Mouse (Mus musculus) adrenal gland, postnatal 10 days (tissue): ENCODE results near the gene Pard6a. TPM values are rescaled to one million over a fixed set of nuclear protein-coding genes. Genes with fewer than 3 reads are reported as not detected.

Experiments
- total RNA-seq, 2 experiments: library from RNA; stranded (reverse); gene quantifications; 2 replicates each; pipeline ENCODE4 v1.2.3; 2021

The Pard6a gene
- total RNA-seq, 2 experiments from 2014 or later, result 9.1 to 12.6 TPM

Other genes starting within 250 kb of the Pard6a start
- gene Tppp3, start 229.6 kb upstream of the Pard6a start, total RNA-seq, result 100 to 1,000 TPM in 1 of 2 experiments, 10 to 100 TPM in 1; 67.9 to 106 TPM
- gene Zdhhc1, start 204.2 kb upstream of the Pard6a start, total RNA-seq, result 10 to 100 TPM; 15.1 to 18.4 TPM
- 1 to 10 TPM; 1.9 to 2.5 TPM for gene Hsd11b2, start 182.4 kb upstream of the Pard6a start, total RNA-seq
- gene Atp6v0d1, start 135.1 kb upstream of the Pard6a start, total RNA-seq, result 10 to 100 TPM; 92.8 to 94.0 TPM
- gene Ripor1, start 95.9 kb upstream of the Pard6a start, total RNA-seq, result 10 to 100 TPM; 30.4 to 34.5 TPM
- gene Ctcf, start 64.6 kb upstream of the Pard6a start, total RNA-seq, result 10 to 100 TPM; 53.0 to 62.3 TPM
- gene Agrp, start 63.8 kb upstream of the Pard6a start, total RNA-seq, result 1 to 10 TPM in 1 of 2 experiments, under 1 TPM in 1; 0.97 to 1.3 TPM
- 1 to 10 TPM; 3.6 to 4.5 TPM for gene Carmil2, start 14.9 kb upstream of the Pard6a start, total RNA-seq
- gene Acd, start within 50 bp of the Pard6a start, total RNA-seq, result 10 to 100 TPM; 27.9 to 28.2 TPM
- gene 4933405L10Rik, start 6.5 kb downstream of the Pard6a start, total RNA-seq, result not detected
- 1 to 10 TPM; 3.9 to 7.5 TPM for gene Enkd1, start 7.1 kb downstream of the Pard6a start, total RNA-seq
- 10 to 100 TPM in 1 of 2 experiments, 1 to 10 TPM in 1; 7.5 to 12.8 TPM for gene Gfod2, start 57.5 kb downstream of the Pard6a start, total RNA-seq
- 10 to 100 TPM; 25.4 to 30.0 TPM for gene Ranbp10, start 126.2 kb downstream of the Pard6a start, total RNA-seq
- gene Tsnaxip1, start 126.6 kb downstream of the Pard6a start, total RNA-seq, result not detected
- gene Cenpt, start 152.1 kb downstream of the Pard6a start, total RNA-seq, result 10 to 100 TPM in 1 of 2 experiments, 1 to 10 TPM in 1; 7.6 to 10.4 TPM
- 10 to 100 TPM; 28.3 to 32.0 TPM for gene Thap11, start 154.0 kb downstream of the Pard6a start, total RNA-seq
- 10 to 100 TPM; 39.1 to 40.1 TPM for gene Nutf2, start 159.4 kb downstream of the Pard6a start, total RNA-seq
- gene Edc4, start 179.7 kb downstream of the Pard6a start, total RNA-seq, result 10 to 100 TPM; 28.0 to 35.3 TPM
- gene Nrn1l, start 192.4 kb downstream of the Pard6a start, total RNA-seq, result under 1 TPM in 1 of 2 experiments, not detected in 1; 0.55 TPM
- gene Pskh1, start 199.3 kb downstream of the Pard6a start, total RNA-seq, result 10 to 100 TPM; 32.9 to 35.6 TPM
- gene Ctrl, start 232.7 kb downstream of the Pard6a start, total RNA-seq, result under 1 TPM; 0.30 to 0.70 TPM
- gene Psmb10, start 237.3 kb downstream of the Pard6a start, total RNA-seq, result 10 to 100 TPM; 58.0 to 66.3 TPM
- 10 to 100 TPM; 39.2 to 89.9 TPM for gene Lcat, start 242.2 kb downstream of the Pard6a start, total RNA-seq